Mouse (Mus musculus) heart, postnatal 0 days (tissue): ENCODE measurements around the gene Hnrnpab.

Experiments used
- CTCF ChIP-seq: IDR thresholded peaks from 2 replicates; pipeline ENCODE4 v1.5.1; 2016; ENCODE audit warnings: antibody characterized with exemption, control low read depth, low read depth
- EP300 ChIP-seq: IDR thresholded peaks from 2 replicates; pipeline ENCODE4 v1.6.1; 2016; ENCODE audit warnings: antibody characterized with exemption, low read depth

DNA sequence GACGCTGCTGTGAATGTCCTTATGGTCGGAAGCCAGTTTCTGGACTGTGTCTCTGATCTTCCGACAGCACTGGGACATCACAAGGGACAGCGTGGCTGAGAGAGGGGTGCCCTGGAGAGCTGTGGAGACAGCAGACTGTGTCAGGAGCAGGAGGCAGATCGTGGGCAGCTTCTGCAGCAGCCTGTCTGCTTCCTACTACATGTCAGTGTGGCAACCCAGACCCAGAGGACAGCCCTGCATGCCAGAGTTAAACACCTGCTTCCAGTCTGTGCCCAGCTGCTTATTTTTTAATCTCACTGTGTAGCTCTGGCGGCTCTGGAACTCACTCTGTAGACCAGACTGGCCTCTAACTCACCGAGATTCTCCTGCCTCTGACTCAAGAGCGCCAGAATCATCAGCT is 21.3 kb upstream of the Hnrnpab start:
- TF ChIP-seq CTCF (no peak), EP300 (no peak)
